Mouse (Mus musculus): ENCODE data around the gene Gm11437.

GRCm38 (mm10) chr11:84178571-84178970, 11.3 kb upstream of the Gm11437 start:
- no peak for TF ChIP-seq ZNF384 (IDR thresholded peaks at IDR 0.05; ENCODE audit: low read depth, low read length)
- TF ChIP-seq HCFC1 (IDR thresholded peaks at IDR 0.05; ENCODE audit: borderline replicate concordance, insufficient read depth, low read length), result no peak
- no peak for TF ChIP-seq MAFK (IDR thresholded peaks at IDR 0.05; ENCODE audit: insufficient read depth, low read depth, low read length)
- no peak for TF ChIP-seq ZC3H11A (IDR thresholded peaks at IDR 0.05; ENCODE audit: borderline replicate concordance, low read depth, low read length)
- TF ChIP-seq CHD2 (IDR thresholded peaks at IDR 0.05; ENCODE audit: low read depth, low read length), result no peak

Measured in ES-E14 (cell line).